18 mouse cellular contexts compared by ENCODE assay signal in the genomic region with DNA sequence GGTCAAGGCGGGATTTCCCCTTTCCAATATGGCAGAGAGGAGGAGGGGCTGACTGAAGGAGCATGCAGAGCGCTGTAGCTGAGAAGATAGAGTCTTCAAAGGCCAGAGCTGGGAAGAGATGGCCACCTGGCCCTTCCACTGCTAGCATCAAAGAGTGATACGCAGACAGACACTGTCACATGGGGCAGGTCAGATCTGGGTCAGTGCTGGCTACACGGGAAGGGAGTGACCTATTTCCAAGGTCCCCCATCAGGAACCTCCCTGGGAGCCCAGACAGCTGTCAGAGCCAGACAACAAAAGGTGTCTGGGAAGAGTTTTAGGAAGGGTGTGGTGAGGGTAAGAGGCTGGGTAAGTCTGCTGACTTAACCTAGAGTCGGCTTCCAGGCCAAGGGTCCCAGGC. TPM values are rescaled to one million over a fixed set of nuclear protein-coding genes. Genes with fewer than 3 reads are reported as not detected.
DNase-seq lines count a peak whose midpoint lies in the region; ATAC-seq and TF ChIP-seq lines count a peak whose summit lies in the region.
"Had no signal": no experiment of that assay in that cellular context is flagged by ENCODE, and none has a peak within 500 bp of the region (broad histone marks: within the 10 kb centered on the region; RNA-seq: fewer than 3 reads in every experiment).

No protein-coding gene starts in this region.

- no peaks in the 10 kb centered on the region; the same call in 1 of the 2 replicates for H3K36me3 ChIP-seq in heart, embryonic 11.5 days (ENCODE audit: control insufficient read depth, insufficient read depth, low read length)
- no peaks in the 10 kb centered on the region; the same call in 1 of the 2 replicates for H3K36me3 ChIP-seq in ES-E14 (ENCODE audit: control insufficient read depth, insufficient read depth, low read length, poor library complexity, severe bottlenecking)
- H3K36me3 ChIP-seq: forebrain, embryonic 12.5 days; liver, embryonic 13.5 days had no signal

- H3K9ac ChIP-seq in heart, embryonic 11.5 days (ENCODE audit: low read depth, low read length): no peak overlapping the region
- no peak overlapping the region for H3K9ac ChIP-seq in ES-E14 (ENCODE audit: insufficient read depth, low read depth, low read length, poor library complexity, severe bottlenecking)
- H3K9ac ChIP-seq: forebrain, embryonic 12.5 days; liver, embryonic 13.5 days had no signal

- ATAC-seq in heart, embryonic 11.5 days (replicated peaks; ENCODE audit: insufficient number of reproducible peaks, low FRiP score, low TSS enrichment): no peak
- ATAC-seq: activated CD4-positive, CD25-positive, alpha-beta regulatory T cell, adult 4 months had no signal

- no peak overlapping the region for H3K4me3 ChIP-seq in heart, embryonic 11.5 days (ENCODE audit: low read depth, low read length)
- H3K4me3 ChIP-seq in ES-E14 (ENCODE audit: insufficient read depth in 1 of 2, low read depth in 1 of 2, low read length in 2 of 2, poor library complexity in 1 of 2, severe bottlenecking in 1 of 2): peak overlapping the region in 1 of 2 experiments; percentile 21; a peak in 1 of 4 replicates
- H3K4me3 ChIP-seq: forebrain, embryonic 12.5 days; liver, embryonic 13.5 days had no signal

- in situ Hi-C loops in ES-E14 (cut with MboI; ENCODE audit: low sequenced_read_pairs in 2 of 2, unreplicated experiment in 2 of 2): no loop called here

- peaks cover 5% of the 10 kb centered on the region for H3K4me1 ChIP-seq in heart, embryonic 11.5 days (ENCODE audit: control insufficient read depth, insufficient read depth, low read length)
- peaks cover 26 to 30% of the 10 kb centered on the region in 2 experiments for H3K4me1 ChIP-seq in ES-E14 (ENCODE audit: control insufficient read depth in 2 of 2, insufficient read depth in 2 of 2, low read length in 2 of 2, poor library complexity in 1 of 2)
- H3K4me1 ChIP-seq: forebrain, embryonic 12.5 days; liver, embryonic 13.5 days had no signal

- H3K27me3 ChIP-seq in heart, embryonic 11.5 days (ENCODE audit: control insufficient read depth, insufficient read depth, low read length): 0 out of 2 replicates have a peak, but pooled peaks cover 3% of the 10 kb centered on the region

- no peaks in the 10 kb centered on the region for H3K9me3 ChIP-seq in heart, embryonic 11.5 days (replicated peaks; ENCODE audit: control insufficient read depth, low read length)
- H3K9me3 ChIP-seq in ES-E14 (ENCODE audit: control insufficient read depth, insufficient read depth, low read depth, low read length): no peaks in the 10 kb centered on the region
- H3K9me3 ChIP-seq: forebrain, embryonic 12.5 days; liver, embryonic 13.5 days had no signal

- WGBS in heart, embryonic 11.5 days (ENCODE audit: insufficient replicate concordance): 35% methylated on average over 5 of the region's 5 CpGs

- no peak overlapping the region for H3K4me2 ChIP-seq in heart, embryonic 11.5 days
- H3K4me2 ChIP-seq: forebrain, embryonic 12.5 days; liver, embryonic 13.5 days; midbrain, embryonic 11.5 days had no signal

- H3K27ac ChIP-seq in heart, embryonic 11.5 days (ENCODE audit: low read depth, low read length): no peak overlapping the region
- H3K27ac ChIP-seq in ES-E14 (ENCODE audit: insufficient read depth, low read depth, low read length, poor library complexity, severe bottlenecking): 0 out of 2 replicates have a peak overlapping the region, but pooled peaks have one; percentile 35
- H3K27ac ChIP-seq: forebrain, embryonic 12.5 days; liver, embryonic 13.5 days had no signal

- peak; percentile 96 for DNase-seq in heart, adult 11 months
- peak; percentile 39 to 64 for DNase-seq in kidney, postnatal 36 days
- no peak for DNase-seq in kidney, postnatal 4 days
- DNase-seq in ES-E14 (ENCODE audit: low read depth, low spot score): peak; percentile 84
- DNase-seq in retina, embryonic 14.5 days (ENCODE audit: low spot score): peak; percentile 60
- DNase-seq in cerebellum, postnatal 4 days (ENCODE audit: low spot score in 2 of 2): no peak
- DNase-seq: B cell, adult 2 months; cerebellum, postnatal 14 days; heart, postnatal 36 days; kidney, adult 8-10 months; liver, embryonic 13.5 days; lung, postnatal 14 days; thymus, postnatal 4 days had no signal

TF ChIP-seq in ES-E14, 5 proteins besides CTCF, POLR2A, EP300 and RAD21:
- TF ChIP-seq ZNF384 (IDR thresholded peaks at IDR 0.05; ENCODE audit: low read depth, low read length): no peak
- no peak for TF ChIP-seq ZC3H11A (IDR thresholded peaks at IDR 0.05; ENCODE audit: borderline replicate concordance, low read depth, low read length)
- TF ChIP-seq MAFK (IDR thresholded peaks at IDR 0.05; ENCODE audit: insufficient read depth, low read depth, low read length): 0 out of 2 replicates have a peak, but pooled peaks have one; percentile 16
- TF ChIP-seq HCFC1 (IDR thresholded peaks at IDR 0.05; ENCODE audit: borderline replicate concordance, insufficient read depth, low read length): no peak
- TF ChIP-seq CHD2 (IDR thresholded peaks at IDR 0.05; ENCODE audit: low read depth, low read length): peak; percentile 47; the same call in 1 of the 2 replicates

RNA-seq across cellular contexts. Expression of a gene that starts 17.9 kb away (rescaled TPM):
- 4.7 and 5.6 TPM in 2 replicates for polyA plus RNA-seq in heart, embryonic 11.5 days (2014; fragmentation: Nextera tagmentation; extraction: Ambion mirVana)
- 11.2 and 12.0 TPM in 2 replicates for total RNA-seq in ES-E14 (2012; rRNA removed)
- total RNA-seq: granulocyte monocyte progenitor cell, adult 5-6 weeks had no signal

Comparison
In these comparisons a context has a peak if more than half of its experiments do, and no peak if none do; other contexts are left out.
1. DNase-seq: peak in heart, adult 11 months (single experiment), kidney, postnatal 36 days (2 of 2), ES-E14 (single experiment) and retina, embryonic 14.5 days (single experiment); none in kidney, postnatal 4 days (0 of 2) and cerebellum, postnatal 4 days (0 of 2).